Mouse (Mus musculus) kidney, adult 2 months (tissue): Measurements from ENCODE around the gene Cx3cr1.

Experiments used
- CTCF ChIP-seq: fragments of 200-500 bp; conservative IDR thresholded peaks from 2 replicates; pipeline ENCODE4 v1.5.1; 2011; ENCODE audit warnings: low read depth, mild to moderate bottlenecking, control low read depth, low read length, moderate library complexity, mixed read lengths; ENCODE audit not compliant: insufficient read depth, insufficient read length
- POLR2A ChIP-seq: fragments of 200-500 bp; IDR thresholded peaks from one replicate; pipeline ENCODE4 v1.6.1; 2011; ENCODE audit warnings: low read depth, low read length, control low read depth

GRCm38 (mm10) chr9:119893881-119894280 is 175.8 kb downstream of the Cx3cr1 start:
- TF ChIP-seq POLR2A (no peak), CTCF (no peak)
